Mouse (Mus musculus) cerebellum, postnatal 10 days (tissue): Measurements from ENCODE around the gene Sri.

Source experiments
- DNase-seq, 2 experiments: peaks; one replicate each; pipeline ENCODE4 v3.0.0; 2021; ENCODE audit warnings: mixed read lengths in 2 of 2

Gene Sri

GRCm38 (mm10) chr5:8116561-8117168, 70.8 kb downstream of the Sri start:
- DNase-seq = no peak
